Mouse (Mus musculus) heart, postnatal 14 days (tissue): Measurements from ENCODE around the gene Gm438. TPM values are rescaled to one million over a fixed set of nuclear protein-coding genes. Genes with fewer than 3 reads are reported as not detected.
"Not testable (repeated sequence)": the region's sequence is repeated elsewhere in the genome, so short reads cannot be mapped to it uniquely, and the experiment has no call there.

Experiments
- DNase-seq, 2 experiments: peaks; one replicate each; pipeline ENCODE4 v3.0.0; 2021 to 2022
- intact Hi-C: fragments of 180-260 bp; cut with DNase I; formaldehyde crosslinking; loops from one replicate; pipeline ENCODE4 v1.15.1; 2025
- long read RNA-seq, 2 experiments: library from polyadenylated mRNA; stranded (forward); transcript quantifications; one replicate each; pipeline ENCODE4 v2.0.0; 2021
- total RNA-seq, 2 experiments: library from RNA; stranded (reverse); gene quantifications; 2 replicates each; pipeline ENCODE4 v1.2.3; 2021

The Gm438 gene
- total RNA-seq, result not detected
- long read RNA-seq, experiment 1, result 0 reads
- long read RNA-seq, experiment 2, result 0 reads

DNA sequence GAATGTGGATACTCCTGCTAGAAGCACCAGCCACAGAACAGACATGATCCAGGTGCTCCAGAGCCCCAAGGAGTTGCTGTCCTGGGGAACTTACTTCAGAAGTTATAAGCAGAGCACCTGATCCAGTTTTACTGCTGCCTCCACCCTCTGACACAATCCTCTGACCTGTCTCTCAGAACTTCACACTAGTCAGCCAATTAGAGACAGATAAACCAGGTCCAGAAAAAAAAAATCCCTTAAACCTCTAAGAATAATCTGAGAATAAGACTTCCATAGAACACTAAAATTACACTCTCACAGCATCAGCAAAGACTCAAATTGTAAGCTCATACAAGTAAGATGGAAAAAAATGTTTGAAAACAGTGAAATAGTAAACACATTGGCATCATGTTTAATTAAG is at the start of gene Gm438:
Gene Gm438 (minus strand): TSS at position 101 of the 400 bp plus-strand sequence.
- intact Hi-C loops, result no loop called here
- no peak for DNase-seq

DNA sequence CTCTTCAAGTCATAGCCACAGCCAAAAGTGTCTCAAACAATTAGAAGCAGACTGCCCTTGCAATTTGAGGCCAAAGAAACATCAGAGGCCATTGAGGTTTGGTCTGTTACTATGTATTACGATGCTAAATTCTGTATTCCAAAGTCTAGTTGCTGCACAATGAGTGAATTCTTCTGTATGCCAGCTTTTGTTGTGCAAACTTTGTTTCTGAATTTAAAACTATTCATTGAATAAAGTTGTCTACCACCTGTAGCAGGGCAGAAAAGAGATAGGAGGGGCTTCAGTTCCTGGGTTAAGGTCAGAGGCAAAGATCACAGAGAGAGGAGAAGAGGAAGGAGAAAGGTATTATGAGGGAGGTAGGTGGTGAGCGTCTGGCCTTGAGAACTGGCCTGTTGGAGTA is 38.3 kb upstream of the Gm438 start:
- DNase-seq, result no peak
- intact Hi-C loops, result no loop called here

DNA sequence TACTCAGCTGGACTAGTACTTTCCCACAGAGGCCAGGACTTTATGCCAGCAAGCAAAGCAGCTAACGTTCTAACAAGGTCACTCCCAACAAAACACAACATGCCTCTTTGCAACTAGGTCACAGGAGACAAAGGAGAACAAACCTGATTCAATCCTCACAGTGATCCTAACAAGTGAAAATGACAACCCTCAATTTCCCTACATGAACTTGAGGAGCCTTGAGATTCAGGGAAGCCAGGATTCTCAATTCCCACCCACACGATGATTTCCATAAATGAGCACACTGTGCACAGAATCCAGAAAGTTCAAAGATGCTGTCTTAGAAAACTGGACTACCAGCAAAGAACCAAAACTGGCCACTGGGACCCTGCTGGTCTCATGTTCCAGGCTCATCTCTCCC is 37.6 kb upstream of the Gm438 start:
- intact Hi-C loops, result no loop called here
- DNase-seq, result no peak

DNA sequence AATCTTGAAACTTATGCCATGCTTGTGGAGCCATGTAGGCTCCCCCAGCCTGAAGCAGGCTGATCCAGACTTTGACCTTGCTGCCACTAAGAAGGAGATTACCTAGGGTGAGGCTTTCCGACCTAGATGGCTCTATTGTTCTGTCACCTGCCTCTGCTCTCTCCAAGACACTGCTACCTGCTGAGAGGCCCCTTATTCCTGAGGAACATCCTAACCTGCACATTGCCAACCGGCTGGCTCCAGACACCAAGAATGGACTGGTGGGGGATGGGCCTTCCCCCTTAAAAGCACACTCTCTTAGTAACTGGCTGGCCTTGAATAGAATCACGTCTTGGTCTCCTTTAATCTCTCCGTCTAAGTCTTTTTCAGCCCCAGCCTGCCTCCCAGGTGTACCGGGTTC is 20.8 kb upstream of the Gm438 start:
- intact Hi-C loops, DNase-seq: not testable (repeated sequence)

DNA sequence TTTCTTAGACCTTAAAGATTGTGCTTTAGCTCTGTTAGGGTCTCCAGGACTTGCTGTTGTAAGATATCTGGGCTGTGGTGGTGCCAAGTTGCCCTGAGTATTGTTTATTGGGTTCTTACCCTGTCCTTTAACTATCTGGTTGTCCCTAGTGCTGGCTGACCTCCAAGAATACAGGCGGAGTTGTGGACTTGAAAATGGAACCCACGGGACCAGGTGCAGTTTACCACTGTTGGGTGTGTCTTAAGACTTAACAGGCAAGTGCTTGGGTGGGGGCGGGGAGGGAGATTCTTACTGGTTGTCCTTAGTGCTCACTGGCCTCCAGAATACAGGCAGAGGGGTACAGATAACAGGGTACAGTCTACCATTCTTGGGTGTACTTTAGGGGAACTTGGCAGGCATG is 17.2 kb upstream of the Gm438 start:
- DNase-seq, result no peak
- intact Hi-C loops, result no loop called here

DNA sequence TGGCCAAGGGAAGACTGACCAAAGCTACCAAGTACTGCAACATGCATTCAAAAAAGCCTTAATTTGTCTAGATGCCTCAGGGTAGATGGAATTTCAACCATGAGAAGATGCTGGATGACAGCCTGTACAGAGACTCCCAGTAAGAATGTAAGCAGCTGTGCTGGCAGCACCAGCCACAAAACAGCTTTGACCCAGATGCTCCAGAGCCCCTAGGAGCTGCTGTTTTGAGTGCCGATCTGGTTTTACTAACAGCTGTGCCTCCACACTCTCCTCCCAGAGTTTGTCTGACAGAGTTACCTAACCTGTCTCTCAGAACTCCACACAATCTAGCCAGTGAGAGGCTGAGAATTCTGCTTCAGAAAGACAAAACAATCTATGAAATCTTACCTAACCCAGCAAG is 3.8 kb upstream of the Gm438 start:
- intact Hi-C loops, result no loop called here
- peak; percentile 8 to 37 for DNase-seq

DNA sequence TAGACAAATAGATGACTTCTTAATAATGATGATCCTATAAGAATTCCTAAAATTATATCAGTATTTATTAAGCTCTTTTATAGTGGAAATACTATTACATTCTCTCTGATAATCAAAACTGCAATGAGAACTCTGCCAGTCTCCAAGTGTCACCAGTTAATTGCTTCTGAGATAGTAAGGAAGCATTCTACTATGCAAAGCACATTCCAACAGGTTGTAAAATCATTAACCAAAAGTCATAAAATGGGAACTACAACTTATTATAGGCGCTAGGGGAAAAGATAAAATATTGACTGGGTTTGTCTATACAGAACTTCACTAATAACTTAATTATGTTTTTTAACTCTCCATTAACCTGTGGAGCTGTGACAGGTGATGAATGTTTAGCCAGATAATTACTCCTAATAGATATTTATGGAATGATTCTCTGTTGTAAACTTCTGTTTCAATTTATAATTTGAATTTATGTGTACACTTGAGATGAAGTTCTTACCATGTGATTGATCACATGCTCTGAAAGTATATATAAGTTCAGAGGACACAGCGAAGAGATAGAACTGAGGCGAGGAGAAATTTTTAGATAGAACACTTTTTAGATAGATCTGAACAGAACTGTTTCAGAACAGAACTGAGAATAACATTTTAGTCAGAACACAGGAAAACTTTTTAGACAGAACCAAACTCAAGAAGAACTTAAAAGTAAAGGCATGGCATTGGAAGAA is 3.7 kb downstream of the Gm438 start:
- no peak for DNase-seq
- intact Hi-C loops, result no loop called here

DNA sequence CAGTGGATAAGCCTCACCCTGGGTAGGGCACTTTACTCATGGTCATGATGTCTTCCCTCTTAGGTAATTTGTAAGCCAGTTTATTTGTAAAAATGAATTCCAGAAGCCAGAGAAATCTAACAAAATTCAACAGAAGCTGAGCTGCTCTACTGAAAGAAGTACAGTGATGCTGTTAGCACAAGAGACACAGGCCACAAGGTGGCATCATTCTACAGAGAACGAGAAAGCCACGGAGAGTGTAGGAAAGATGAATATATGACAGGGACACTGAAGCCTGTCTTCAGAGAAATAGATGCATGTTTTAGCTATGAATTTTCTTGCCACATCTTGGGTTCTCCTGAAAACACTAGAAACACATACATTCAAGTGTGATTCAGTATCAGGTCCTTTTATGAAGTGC is 20.7 kb downstream of the Gm438 start:
- DNase-seq, result peak; percentile 30 to 65
- intact Hi-C loops, result loop anchor here (5.0 to 10.0 kb wide), 4 partner anchors 112 to 532 kb away; no protein-coding TSS in a partner anchor

DNA sequence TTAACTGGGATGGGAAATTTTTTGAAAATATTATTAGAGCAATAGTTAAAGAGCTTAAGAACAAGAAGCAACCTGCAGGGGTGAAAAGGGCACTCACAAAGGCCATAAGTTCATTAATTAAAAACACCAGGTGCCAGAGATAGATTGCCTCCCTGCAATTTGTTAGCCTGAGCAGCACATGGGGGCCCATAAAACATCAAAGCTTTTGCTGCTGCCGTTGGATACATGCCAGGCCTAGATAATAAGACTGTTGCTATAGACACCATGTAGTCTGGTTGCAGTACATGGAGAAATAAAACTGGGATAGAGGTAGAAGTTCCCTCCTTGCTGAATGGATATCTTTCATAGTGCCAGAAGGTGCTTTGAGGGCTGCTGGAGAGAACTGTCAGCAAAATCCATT is 37.2 kb downstream of the Gm438 start:
- no peak for DNase-seq
- intact Hi-C loops, result no loop called here

Other genes starting within 250 kb of the Gm438 start
- not detected for gene Gm13124, start 221.4 kb downstream of the Gm438 start, total RNA-seq
- gene Aadacl4, start 172.9 kb downstream of the Gm438 start, total RNA-seq, result not detected
- gene Gm436, start 100.2 kb downstream of the Gm438 start, total RNA-seq, result not detected
- gene Gm13178, start 65.2 kb downstream of the Gm438 start, total RNA-seq, result not detected
- 100 to 1,000 TPM; 102 to 105 TPM for gene Dhrs3, start 106.2 kb upstream of the Gm438 start, total RNA-seq